Mouse (Mus musculus): ENCODE data around the gene Akain1.

GRCm38 (mm10) chr17:69398092-69398491 lies 41.0 kb upstream of the Akain1 start:
- TF ChIP-seq CTCF (IDR thresholded peaks at IDR 0.05; ENCODE audit: extremely low read depth, insufficient read depth, insufficient read length, insufficient replicate concordance), result no peak
- no peak for TF ChIP-seq POLR2A (IDR thresholded peaks at IDR 0.05; ENCODE audit: low read depth, low read length)

All from spleen, adult 2 months (tissue).